Mouse (Mus musculus) B cell, adult 2 months (primary cell): Measurements from ENCODE around the gene Pofut1.
"Not testable (repeated sequence)": the region's sequence is repeated elsewhere in the genome, so short reads cannot be mapped to it uniquely, and the experiment has no call there.

Experiments
- DNase-seq, 2 experiments: peaks; one replicate each; pipeline ENCODE4 v3.0.0; 2022

The Pofut1 gene

DNA sequence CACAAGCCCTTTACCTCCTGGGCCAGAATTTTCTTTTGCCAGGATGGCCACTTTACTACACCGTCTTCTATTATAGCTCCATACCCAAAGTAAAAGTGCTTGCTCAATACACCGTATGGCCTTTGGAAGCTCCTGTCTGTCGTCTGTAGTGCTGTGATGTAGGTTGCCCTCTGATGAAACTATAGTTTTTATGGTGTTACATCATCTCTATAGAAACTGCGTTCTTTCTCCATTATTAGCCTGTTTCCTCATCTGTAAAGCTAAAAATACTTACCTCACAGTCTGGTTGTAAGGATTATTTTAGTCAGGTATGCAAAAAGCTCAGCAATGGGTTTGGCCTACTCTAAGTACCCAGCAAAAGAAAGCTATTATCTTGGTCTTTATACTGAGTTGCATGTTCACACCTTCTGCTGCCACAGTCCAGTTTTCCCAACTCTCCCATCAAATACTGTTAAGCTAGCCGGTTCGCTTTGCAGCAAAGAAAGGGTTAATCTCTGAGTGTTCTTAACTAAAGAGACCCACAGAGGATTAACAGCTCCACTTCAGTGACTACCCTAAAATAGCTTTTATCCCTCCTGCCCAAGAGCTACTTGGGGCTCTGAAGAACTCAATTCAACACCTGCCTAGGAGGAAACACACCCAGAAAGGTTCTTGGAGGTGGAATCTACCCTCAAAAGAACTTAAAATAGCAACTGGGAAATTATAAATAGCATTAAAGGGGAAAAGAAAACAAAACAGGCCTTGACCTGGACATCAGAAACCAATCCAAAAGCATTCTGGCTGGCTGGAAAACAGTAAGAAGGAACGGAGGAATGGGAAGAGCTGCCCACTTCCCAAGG lies 2.1 kb upstream of the Pofut1 start:
- no peak for DNase-seq

DNA sequence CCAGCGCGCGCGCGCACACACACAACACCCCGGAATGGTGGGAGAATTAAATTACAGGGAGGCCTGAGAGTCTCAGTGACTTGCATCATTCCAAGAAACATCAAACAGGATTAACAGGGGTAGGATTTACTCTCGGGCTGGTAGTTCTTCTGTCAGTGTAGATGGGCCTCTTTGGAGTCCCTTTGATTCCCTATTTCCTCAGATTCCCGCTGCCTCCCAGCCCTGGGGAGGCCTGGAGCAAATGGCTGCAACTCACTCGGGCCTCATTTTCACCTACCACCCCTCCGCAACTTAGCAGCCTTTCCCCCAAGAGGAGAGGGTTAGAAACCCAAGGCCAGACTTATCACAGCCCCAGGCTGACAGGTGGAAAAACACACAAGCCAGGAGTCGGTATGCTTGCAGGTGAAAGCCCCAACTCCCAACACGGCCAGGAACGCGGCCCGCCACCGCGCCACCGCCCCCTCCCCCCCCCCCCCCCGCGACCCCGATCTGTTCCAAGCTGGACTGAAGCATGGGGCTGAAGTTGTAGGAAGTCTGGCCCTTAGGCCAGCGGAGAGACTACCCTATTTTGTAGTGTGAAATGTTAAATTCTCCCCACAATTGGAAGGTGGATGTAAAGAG lies 1.4 kb upstream of the Pofut1 start:
- no peak for DNase-seq

DNA sequence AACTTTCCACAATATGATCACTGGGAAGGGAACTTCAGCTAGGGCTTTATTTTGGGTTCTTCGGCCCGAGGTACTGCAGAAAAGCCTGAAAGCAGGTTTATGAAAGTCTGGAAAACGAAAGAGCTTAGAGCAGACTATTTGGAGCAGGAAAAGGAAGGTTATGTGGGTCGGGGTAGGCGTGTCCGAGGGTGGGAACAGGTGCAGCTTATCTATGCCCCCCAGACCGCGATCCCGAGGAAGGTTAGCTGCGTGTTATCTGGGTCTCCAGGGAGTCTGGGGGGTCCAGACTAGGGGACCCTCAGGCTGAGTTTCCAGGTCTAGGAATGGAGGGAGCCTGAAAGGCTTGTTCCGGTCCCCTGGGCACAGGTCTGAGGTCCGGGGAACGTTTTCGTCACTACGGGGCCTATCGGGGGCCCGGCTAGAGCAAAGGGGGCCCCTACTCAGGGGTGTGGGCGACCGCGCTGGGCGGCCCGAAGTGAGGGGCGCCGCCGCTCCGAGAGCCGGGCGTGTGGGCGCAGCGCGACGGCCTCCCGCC lies 565 bp upstream of the Pofut1 start:
- no peak for DNase-seq

DNA sequence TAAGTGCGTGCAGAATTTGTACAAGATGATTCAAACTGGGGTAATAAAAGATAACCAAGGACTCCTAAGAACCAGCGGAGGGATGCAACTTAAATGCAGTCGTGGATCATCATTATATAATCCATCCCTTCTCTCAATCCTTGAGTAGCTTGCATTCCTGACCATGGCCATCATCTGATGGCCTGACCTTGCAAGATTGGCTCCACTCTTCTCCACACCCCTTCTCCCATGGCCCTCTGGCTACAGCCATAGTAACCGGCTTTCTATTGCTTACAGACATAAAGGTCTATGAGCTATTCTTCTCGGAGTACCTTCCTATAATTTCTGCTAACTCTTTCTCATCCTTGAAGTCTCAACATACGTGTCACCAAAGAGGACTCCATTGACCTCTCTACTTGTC lies 823 bp downstream of the Pofut1 start:
- DNase-seq: no peak

DNA sequence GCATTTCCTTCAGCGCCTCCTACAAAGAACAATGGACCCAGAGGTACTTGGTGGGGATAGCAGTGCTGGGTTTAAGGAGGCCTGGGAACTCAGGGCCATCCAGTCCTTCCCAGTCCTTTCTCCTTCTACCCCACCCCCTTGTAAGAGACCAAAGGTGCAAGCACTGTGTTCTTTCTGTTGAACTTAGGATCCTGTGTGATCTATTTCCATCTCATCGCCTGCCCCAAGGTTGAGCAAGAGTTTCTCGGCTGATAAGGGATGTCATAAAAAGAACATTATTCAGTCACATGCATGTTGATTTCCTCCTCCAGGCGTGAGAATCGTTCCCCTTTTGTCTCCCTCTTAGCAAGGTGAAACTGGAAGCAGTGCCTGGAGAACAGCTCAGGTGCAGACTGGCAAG lies 8.4 kb downstream of the Pofut1 start:
- no peak for DNase-seq

DNA sequence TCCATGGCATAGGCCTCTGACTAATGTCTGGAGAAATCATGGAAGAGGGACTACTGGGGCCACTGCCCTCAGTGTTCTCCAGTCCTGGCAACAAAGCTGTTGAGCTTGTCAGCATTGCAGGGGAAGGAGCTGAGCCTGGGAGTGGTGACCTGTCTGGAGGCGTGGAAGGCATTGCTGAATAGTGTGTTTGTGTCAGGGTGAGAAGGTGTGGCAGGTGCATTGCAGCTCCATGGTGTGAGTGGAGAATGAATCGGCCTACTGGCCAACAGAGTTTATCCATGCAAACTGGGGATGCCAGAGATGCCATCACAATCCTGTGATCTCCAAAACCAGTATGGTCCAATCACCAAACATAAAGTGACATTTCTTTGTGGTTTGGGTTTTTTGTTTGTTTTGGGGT lies 15.3 kb downstream of the Pofut1 start:
- no peak for DNase-seq

DNA sequence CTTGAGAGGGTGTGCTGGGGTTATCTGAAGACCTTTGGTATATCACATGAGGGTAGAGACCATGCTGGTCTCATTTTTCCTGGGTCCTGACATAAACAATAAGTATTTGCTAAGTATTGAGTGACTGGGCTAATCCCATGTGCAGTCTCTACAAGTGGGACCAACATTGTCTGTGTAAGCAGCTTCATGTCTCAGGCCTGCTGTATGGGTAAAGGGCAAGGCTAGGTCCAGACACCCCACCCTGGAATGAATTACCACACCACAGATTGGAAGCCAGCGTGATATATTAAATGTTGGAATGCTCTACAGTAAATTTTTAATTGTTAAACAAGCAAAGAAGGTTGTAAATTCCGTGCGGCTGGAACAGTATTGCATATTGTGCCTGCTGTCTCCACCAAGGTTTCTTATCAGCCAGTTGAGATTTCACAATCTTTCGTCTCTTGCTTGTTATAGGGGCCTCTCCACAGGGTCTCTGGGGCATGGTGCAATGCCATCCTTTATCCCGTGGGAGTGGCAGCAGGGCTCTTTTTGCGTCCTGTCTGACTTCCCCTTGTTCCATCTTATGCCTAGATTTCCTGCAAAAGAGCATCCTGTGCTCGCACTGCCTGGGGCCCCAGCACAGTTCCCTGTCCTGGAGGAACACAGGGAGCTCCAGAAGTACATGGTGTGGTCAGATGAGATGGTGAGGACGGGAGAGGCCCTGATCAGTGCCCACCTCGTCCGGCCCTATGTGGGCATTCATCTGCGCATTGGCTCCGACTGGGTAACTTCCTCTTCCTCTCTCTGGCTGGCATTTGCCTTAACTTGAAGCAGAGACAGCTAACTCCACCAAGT lies 17.9 kb downstream of the Pofut1 start:
- peak; percentile 48 to 52 for DNase-seq

DNA sequence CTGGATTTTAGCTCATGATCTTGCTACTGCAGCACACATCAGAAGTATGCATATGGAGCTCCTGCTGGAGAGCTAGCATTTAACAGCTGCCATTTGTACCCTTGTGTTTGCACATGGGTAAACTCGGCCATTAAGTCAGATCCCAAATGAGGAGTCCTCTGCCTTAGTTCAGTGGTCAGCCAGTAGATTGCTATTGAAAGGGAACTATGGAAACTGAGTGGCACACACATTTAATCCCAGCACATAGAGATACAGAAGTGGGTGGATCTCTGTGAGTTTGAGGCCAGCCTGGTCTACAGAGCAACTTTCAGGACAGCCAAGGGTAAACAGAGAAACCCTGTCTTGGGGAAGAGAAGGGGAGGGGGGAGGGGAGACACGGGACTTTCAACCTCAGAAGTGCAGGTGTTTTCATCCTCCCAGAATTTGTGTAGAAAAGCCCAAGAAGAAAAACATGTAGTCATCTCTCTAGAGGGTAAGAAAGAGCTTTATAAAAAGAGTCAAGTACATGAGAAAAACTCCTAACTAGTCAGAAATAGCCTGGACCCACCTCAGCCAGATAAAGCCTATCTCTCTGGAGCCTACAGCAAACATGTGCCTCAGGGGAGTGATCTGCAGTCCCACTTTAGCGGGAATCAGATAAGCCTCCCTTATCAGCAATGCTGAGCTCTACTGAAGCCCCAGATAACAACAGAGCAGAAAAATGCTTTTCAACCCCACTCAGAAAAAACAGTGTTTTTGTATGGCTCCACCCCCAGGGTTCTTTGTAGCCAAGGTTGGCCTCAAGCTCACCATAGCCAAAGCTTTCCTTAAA lies 18.7 kb downstream of the Pofut1 start:
- no peak for DNase-seq

DNA sequence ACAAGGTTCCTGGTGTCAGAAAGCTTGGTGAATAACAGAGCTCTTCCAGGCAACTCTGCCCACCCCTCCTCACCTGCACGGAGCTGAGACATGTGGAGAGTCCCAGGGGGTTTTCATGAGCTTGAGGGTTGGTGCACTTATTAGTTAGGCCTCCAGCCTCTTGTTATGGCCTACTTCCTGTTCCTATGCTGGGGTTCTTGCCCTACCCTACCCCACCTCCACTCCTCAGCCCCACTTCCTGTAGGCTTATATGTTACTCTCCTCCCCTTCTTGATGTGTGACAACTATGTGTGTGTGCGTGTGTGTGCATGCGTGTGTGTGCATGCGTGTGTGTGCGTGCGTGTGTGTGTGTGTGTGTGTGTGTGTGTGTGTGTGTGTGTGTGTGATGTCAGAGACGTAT lies 21.7 kb downstream of the Pofut1 start:
- DNase-seq: peak; percentile 67 to 73

DNA sequence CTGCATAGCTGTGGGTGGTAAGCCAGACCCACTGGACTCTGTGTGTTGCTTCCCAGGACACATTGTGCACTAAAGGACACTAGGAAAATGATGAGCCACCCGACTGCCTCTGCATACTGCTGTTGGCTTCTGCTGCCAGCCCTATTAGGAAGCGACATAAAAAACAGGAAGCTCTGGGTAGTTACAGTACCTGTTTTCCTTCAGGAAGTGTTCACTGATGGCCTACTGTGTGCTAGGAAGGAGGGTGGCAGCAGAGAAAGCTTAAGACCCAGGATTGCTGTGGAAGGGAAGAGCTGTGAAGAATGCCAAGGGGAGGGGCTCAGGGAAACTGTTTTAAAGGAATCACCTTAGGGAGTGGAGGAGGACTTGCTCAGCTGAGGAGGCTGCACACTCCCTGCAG lies 26.0 kb downstream of the Pofut1 start:
- DNase-seq: no peak

DNA sequence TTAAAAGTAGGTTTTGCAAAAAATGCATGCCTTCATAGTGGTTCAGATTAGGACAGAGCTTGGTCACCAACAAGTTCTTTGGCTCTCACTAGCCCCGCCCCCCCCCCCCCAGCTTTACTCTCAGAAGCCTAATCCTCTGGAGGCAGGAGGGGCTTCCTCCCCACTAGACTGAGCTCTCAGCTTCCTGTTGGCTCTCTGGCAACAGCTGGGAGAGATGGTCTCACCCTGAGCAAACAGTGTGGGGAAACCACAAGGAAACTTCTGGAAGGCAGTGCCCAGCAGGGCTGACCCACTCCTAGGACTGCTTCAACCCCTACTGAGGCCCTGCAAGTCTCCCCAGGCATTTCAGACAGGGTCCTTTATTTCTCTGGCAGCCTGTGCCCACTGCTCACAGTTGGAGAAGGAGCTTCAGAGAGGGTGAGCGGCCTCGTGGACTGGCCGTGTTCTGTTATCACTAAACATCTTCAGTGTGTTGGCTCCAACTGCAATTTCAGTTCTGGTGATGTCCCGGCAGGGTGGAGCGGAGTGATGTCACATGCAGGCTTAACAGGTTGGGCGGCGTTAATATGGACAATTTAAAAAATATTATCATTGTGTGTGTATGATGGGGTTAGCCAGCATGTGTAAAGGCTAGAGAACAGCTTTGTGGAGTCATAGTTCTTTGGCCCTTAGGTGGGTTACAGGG lies 29.0 kb downstream of the Pofut1 start:
- not testable (repeated sequence) for DNase-seq

DNA sequence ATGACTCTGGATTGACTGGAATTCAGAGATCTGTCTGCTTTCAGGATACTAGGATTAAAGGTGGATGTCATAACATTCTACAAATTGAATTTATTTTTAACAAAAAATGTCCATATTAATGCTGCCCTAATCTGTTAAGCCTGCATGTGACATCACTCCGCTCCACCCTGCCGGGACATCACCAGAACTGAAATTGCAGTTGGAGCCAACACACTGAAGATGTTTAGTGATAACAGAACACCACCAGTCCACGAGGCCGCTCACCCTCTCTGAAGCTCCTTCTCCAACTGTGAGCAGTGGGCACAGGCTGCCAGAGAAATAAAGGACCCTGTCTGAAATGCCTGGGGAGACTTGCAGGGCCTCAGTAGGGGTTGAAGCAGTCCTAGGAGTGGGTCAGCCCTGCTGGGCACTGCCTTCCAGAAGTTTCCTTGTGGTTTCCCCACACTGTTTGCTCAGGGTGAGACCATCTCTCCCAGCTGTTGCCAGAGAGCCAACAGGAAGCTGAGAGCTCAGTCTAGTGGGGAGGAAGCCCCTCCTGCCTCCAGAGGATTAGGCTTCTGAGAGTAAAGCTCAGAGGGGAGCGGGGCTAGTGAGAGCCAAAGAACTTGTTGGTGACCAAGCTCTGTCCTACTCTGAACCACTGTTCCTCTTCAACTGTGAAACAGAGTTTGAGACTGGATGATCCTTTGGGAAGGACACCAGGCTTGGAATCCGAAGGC lies 33.0 kb downstream of the Pofut1 start:
- DNase-seq: not testable (repeated sequence)

DNA sequence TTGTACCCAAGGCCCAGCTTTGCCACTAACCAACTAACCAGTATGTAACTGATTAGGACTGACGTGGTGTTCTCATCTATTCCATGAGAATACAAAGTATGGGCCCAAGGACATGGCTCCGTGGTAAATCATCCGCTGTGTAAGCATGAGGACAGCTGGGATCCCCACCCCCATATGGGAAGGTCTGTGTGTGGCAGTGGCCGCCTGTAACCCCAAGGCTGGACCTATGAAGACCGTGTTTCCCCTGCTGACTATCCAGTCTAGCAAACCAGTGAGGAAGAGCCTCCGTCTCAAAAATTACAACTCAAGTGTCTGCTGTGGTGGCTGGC lies 33.5 kb downstream of the Pofut1 start:
- DNase-seq: no peak

DNA sequence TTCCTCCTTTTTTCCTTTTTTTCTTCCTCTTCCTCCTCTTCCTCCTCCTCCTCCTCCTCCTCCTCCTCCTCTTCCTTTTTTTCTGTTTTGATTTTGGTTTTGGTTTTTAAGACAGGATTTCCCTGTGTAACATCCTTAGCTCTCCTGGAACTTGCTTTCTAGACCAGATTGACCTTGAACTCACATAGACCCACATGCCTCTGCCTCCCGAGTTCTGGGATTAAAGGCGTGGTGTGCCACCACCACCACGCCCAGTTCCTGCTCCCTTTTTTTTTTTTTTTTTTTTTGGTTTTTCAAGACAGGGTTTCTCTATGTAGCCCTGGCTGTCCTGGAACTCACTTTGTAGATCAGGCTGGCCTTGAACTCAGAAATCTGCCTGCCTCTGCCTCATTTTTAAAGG lies 34.2 kb downstream of the Pofut1 start:
- DNase-seq: not testable (repeated sequence)

DNA sequence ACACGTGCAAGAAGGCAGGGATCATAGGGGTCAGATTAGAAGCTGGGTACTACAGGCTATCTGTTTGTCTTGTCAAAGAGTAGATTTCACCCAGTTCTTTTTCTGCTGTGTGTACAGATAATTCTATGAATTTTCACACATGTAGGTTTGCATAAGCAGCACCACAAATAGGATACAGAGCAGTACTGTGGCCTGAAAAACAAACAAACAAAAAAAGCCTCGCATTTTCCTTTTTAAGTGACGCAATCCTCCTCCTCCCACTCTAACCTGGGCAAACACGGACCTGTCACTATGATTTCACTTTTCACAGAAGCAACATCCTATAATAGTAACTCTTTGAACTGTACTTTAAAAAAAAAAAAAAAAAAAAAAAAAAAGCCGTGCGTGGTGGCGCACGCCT lies 35.1 kb downstream of the Pofut1 start:
- no peak for DNase-seq

DNA sequence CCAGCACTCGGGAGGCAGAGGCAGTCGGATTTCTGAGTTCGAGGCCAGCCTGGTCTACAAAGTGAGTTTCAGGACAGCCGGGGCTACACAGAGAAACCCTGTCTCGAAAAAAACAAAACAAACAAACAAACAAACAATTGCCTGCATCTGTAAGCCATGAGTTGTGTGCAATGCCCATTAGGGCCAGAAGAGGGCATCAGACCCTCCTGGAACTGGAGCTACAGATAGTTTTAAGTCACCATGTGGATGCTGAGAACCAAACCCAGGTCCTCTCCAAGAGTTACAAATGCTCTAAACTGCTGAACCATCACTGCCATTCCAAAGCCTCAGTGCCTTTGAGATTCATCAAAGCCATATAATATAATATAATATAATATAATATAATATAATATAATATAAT lies 35.5 kb downstream of the Pofut1 start:
- peak in 1 of 2 experiments; percentile 16 for DNase-seq

DNA sequence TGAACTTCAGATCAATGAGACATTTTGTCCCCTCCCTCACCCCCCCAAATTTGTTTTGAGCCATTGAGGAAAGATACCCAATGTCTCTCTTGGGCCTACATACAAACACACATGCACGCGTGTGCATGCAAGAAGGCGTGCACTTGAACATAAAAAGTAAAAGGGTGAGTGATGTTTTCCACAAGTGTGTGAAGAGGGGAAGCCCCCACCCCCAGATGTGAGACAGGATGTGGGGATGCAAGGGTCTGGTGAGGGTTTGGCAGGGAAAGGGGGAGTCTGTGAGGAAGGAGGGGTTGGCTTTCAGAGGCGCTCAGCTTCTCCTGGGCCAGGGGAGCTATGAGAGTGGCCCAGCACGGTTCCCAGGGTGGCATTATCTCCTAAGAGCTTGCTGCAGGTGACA lies 37.0 kb downstream of the Pofut1 start:
- no peak for DNase-seq

DNA sequence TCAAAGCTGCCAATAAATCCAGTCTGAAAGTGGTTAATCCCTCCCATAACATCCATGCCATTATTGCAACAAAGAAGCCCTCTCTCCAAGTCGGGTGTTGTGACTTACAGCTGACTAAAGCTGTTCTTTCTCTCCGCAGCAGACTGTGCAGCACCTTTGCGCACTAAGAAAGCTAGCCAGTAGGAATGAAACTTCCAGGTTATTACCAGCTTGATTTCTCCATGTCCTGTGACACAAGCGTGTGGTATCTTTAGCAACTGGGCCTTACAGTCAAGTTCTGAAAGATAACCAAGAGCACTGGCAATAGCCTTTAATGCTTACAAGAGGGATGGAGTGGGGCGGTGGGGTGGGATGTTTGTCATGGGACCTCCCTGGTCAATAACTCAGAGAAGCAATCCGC lies 42.6 kb downstream of the Pofut1 start:
- no peak for DNase-seq

DNA sequence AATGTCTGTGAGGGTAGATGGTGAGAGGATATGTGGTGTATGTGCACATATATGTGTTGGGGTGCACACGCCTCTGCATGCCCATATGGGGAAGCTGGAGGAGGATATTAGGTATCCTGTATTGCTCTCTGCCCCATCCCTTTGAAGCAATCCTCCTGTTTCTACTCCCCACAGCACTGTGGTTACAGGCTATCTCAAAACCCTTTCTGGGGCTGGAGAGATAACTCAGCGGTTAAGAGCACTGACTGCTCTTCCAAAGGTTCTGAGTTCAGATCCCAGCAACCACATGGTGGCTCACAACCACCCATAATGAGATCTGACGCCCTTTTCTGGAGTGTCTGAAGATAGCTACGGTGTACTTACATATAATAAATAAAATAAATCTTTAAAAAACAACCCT lies 45.2 kb downstream of the Pofut1 start:
- DNase-seq: no peak

DNA sequence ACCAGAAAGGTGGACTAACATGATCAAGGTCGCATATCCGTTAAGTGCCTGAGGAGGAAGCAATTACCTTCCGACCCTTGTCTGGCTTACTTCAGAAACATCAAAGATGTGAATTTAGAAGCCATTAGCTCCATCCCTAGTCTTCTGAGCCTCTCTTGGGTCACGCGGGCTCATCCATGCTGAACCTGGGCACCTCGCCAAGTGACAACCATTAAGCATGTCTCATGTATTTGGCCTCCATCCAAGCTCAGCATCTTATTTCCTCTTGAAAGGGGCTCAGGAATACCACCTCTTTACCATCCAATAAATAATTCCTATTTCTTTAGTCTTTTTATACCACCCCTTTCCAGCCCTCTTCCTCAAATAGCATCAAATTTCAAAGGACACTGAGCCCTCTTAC lies 46.5 kb downstream of the Pofut1 start:
- no peak for DNase-seq
